Mouse (Mus musculus): ENCODE data around the gene Fads6.

Gene Fads6

DNA sequence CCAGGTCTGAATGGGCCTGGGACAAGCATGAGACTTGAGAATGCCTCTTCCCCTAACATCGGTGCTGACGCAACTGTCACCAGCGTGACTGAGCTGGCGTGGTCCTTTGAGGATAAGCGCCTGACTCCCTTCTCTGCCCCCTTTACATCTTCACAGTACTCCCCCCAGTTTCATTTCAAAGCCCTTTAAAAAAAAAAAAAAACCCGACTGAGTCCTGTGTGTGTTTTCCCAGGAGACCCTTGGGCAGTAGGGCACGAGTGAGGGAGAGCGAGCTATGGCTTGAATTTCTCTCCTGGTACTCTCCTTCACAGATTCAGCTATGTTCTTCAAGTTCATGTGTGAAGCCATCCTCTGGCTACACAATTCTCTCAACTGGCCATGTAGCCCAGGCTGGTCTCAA is 697 bp upstream of the Fads6 start:
- DNase-seq: no peak

DNA sequence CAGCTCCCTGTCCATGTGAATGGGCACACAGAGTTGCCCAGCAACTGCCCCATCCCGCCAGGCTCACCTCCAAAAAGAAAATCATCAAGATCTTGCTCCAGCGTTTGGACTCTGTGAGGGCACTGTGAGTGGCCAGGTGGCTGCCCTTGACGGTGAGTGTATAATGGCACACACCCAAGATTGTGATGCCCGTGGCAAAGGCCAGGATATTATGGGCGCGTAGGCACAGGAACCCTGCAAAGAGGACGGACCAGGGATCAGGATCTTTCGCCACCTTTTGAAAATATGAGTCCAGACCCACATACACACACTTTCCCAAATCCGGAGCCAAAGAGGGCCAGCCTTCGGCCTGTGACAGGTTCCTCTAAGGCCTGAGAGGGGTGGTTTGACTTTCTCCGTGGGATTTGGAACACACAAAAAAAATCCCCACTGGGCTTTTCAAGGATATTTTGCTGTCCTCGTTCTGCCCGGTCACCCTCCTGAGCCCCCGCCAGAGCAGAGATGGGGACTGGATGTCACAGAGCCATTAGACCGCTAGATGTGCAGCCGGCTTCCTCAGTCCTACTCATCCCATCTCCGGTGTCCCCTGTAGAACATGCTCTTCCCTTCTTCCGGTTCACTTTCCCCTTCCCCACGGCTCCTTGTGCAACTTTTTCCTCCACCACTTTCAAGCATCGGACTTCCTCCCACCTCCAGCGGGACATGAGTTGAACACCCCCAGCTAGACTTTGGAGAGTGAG is 822 bp downstream of the Fads6 start:
- DNase-seq: no peak

DNA sequence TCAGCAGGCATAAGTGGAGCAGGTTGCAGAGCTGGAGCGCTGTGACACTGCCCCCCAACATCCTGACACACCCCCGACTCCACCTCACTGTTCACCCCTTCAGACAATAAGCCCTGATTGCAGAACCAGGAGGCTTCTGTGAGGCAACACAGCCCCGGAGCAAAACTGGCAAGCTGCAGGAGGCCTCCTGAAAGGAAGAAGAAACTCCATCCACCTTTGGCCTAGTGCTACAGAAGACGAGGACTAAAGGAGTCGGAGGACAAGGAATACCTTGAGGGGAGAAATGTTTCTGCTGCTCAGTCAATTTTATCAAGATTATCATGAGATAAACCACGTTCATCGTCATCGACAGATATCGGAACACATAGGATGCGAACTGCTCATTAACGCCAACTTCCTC is 1.5 kb downstream of the Fads6 start:
- no peak for DNase-seq

DNA sequence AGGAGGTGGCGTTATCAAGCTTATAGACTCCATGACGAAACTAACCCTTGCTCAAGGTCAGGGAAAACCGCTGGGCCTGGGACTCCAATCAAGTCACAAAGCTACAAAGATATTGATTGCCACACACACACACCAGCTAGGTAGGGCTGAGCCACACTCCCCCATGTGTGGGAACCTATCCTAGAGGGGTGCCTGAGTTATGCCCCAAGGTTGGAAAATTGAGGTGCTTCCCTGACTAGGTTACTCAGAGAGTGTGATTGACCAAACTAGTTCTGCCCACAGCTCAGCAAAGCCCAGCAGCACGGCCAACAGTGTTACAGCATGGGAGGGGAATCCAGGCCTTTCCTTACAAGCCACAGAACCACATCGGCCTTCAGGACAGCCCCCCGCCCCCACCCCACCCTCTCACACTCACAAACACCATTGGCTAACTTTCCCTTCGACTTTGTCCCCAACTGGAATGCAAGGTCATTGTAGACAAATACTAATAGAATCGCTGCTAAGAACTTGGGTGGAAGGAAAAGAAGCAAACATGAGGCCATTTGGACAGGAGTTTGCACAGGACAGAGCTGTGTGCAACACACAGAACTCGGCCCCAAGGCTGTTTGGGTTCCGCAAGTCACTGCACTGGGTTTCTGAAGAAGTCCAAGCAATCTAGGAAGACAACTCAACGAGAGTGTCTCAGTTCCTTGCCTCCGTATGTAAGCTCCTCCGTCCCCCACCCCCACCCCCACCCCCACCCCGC is 4.7 kb downstream of the Fads6 start:
- no peak for DNase-seq

DNA sequence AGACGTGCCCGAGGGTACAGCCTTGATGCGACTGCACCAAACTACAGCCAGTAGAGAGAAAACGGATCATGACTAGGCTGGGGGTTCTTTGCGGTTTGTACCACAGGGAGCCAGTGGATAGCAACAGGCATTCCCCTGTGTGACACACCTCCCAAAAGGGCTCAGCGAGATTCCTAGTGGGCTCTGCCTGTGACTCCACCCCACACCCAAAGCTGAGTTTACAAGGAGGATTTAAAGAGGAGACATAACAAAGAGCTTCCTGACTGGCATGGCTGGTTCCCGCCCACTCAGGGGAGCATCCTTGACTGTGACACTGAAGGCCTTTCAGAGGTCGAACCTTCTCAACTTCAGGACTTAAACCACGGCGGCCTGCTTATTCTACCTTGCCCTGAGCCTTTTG is 6.0 kb downstream of the Fads6 start:
- DNase-seq: no peak

DNA sequence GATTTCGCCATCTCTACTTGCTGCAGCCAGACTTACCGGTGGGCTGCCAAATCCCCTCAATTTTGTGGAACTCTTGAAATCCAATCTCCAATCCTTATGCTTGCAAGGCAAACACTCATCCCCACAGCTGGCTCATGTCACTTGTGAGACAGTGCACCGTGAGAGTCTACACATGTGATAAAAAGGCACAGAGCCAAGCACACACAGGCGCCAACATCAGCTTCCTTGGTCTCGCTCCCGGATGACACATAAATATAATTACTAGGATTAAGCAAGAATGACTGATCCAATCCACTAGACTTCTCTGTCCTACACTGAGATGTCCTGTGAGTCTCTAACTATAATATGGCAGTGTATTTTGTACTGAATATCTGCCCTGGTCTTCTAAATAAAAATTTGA is 6.5 kb downstream of the Fads6 start:
- DNase-seq: no peak

DNA sequence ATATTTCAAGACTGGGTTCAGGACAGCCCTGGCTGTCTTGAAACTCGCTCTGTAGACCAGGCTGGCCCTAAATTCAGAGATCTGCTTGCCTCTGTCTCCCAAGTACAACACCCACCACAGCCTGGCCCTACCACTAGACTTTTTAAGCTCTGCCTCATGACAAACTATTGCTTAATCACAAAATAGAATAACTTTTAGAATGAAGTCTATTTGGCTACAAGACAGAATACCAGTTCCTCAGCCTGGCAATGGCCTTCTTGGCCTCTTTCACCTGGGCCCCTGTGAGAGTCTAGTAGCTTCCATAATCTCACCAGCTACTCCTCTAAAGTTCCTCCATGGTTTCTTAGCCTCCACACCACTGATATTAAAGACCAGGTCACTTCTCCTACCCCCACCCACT is 7.1 kb downstream of the Fads6 start:
- DNase-seq: no peak

DNA sequence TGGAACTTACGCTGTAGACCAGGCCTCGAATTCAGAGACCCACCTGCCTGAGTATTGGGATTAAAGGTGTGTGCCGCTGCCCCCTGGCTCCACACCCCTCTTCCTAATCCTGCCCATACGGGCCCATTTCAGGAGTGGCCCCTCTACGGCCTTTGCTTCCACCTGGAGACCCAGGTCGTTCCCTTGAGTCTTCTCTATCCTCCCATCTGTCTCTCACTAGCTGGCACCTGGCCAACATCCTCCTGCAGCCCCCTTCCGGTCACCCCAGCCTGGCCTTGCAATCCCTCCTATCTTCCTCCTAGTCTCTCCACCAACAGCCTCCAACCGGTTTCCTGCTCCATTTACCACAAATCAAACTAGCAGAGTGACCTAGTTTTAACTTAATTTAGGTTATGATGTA is 7.6 kb downstream of the Fads6 start:
- DNase-seq: no peak

DNA sequence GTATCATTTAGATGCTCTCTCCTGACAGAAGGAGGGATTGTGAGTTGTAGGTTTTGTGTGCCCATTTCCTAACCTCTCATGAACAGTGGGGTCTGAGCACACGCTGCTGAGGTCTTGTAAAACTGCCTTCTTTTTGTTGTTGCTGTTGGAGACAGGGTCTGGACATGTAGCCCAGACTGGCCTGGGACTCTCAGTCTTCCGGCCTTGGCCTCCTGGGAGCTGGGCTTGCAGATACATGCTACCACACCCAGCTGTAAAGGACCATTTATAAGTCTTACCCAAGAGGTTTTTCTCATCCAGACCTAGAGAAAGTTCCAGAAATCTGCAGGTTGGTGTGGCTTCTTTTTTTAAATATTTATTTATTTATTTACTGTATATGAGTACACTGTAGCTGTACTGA is 9.2 kb downstream of the Fads6 start:
- DNase-seq: no peak

DNA sequence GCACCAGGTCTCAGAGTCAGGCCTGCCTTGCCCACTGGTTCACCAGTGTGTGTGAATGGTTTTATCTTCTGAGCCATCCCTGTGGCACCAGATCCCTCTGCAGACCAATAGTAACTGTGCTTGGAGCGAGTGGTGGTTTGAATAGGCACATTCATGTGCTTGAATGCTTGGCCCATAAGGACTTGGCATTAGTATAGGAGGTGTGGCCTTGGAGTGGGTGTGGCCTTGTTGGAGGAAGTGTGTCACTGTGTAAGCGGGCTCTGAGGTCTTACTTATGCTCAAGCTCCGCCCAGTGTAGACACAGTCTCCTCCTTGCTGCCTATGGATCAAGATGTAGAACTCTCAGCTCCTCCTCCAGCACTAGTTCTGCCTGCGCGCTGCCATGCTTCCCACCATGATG is 10.1 kb downstream of the Fads6 start:
- DNase-seq: no peak

DNA sequence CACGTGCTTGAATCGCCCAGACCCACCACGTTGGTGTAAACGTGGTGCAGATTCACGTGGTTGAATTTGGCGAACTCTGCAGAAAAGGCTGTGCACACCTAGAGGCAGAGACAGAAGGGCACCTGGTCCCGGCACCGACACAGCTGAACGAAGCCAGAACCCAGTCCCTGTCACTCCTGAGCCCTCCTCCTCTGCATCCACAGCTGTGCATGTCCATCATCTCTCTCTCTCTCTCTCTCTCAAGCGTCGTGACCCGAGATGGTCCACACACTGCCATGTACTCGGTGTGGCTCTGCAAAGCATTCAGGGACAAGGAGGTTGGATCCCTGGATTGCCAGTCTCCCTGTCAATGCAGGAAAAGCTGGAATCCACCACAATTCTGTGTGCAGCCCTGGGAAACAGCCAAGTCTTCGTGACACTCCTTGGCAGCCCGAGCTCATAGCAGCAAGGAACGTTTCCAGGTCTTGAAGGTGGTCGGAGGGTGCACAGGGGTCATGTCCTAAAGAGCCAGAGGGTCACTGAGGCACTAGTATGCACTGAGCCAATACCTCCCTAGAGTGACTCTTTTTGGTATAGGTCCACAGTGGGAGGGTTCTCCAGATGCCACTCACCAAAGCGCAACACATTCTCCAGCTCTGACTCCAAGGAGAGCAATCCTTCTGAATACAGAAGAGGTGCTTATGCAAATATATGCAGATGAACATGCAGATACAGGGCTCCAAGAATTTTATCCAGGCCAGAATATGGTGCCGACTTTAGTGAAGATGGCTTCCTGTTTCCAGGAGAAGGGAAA is 11.1 kb downstream of the Fads6 start:
- DNase-seq: no peak

DNA sequence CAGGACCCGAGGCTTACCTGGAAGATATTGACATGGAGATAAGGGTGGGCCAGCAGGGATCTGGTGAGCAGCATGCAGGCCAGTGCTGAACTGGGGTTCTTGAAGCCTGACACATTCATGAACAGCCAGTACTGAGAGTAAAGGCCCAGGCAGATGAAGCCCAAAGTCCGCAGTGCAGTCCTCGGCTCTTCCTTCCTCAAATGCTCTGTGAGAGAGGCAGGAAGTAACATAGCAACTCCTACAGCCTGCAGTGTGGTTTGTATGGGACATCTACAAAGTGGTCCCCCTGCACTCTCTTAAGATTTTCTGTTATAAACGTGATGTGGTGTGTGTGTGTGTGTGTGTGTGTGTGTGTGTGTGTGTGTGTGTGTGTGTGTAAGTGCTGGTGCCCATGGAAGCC is 12.2 kb downstream of the Fads6 start:
- DNase-seq: no peak

DNA sequence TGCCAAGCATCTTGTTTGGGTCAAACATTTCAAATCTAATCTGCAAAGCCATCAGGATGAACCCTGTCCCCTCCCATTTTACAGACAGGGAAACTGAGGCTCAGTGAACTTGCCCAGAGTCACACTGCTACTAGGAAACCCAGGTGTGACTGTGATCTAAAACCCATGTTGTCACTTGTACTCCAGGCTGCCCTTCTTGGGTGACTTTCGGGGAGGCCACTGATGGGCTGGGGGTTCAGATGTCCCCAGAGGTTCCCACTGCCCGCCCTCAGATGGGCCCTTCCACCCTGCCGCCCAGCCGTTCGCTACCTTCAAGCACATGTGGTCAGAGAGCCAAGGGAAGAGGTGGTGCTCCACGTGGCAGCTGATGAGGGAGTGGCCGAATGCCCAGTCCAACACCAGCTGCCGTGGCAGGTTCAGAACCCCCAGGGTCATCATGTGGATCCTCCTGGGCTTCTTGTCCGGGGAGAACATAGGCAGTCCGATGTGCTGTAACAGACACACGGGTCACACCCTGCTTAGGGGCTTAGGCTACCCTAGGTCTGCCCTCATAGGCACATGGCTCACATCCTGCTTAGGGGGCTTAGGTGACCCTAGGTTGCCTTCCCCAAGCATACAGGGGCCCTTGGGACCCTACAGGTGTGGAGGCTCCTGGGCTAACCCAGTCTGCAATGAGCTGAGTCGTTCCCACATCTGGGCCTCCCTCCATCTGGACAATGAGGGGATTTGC is 13.4 kb downstream of the Fads6 start:
- DNase-seq: no peak

DNA sequence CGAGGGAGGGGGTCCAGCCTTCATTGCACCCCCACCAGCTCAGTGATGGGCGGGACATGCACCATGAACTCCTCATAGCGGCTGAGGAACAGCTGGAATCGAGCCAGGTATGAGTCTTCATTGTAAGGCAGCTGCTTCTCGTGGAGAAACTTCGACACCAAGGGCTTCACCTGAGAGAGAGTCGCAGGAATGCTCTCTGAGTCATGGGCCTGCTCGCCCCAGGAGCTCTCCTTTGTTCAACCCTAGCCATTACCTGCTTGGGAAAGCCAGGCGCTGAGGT is 14.0 kb downstream of the Fads6 start:
- DNase-seq: no peak

DNA sequence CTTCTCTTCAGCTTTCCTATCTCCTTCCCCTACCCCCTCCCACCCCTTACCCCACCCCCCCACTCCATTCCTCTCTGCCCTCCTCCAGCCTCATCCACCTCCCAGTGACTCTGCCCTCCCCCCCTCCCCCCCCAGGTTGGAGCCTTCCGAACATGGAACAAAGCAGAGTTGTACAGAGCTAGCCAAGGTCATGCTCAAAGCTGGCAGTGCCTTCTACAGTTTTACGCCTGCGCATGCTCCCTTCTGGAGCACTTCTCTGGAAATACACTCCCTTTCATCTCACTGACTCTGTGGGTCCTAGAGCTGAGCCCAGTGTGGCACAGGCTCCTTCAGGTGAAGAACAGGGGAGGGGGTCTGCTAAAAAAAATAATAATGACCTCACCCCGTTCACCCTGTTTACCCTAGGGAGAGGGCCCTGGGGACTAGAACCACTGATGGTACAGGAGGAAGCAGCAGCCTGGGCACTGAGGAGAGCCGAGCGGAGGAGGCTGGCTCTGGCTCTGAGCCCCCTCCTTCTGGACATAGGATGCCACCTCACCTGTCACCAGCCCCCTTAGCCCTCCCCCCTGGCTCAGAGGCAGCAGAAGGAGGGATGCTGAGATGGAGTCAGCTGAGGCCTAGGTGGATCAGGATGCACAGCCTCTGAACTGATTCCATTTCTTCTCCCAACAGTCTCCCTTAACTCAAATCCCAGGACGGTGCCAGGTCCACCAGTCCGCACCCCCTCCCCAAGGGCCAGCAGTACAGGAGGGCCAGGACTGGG is 14.6 kb downstream of the Fads6 start:
- no peak for DNase-seq

DNA sequence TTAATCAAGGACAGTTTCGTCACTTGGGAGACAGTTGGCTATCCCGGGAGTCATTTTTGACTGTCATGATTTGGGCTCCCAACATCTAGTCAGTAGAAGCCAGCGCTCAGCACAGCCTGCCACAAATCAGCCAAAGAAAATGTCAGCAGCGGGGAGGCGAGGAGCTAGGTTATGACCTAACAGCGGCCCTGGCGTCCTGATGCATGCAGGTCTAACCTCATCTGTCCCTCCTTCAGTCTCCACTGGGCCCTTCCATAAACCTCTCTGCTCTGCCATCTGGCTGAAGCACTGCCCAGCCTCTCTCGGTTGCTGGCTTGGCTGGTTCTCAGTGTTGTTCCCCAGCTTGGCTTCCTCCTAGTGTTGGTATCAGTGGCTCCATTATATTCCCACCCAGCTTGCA is 15.2 kb downstream of the Fads6 start:
- no peak for DNase-seq

DNA sequence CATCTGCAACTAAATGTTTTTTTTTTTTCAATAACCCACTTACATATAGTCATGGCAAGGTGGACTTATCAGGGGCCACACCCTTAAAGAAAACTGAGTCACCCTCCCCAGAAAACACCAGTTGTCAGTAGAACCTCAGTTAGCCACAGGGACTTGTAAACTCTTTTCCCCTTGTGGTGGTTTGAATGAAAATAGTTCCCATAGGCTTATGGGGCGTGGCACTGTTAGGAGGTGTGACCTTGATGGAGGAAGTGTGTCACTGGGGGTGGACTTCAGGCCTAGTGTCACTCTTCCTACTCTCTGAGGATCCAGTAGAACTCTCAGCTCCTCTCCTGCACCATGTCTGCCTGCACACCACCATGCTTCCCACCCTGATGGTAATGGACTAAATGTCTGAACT is 17.7 kb downstream of the Fads6 start:
- DNase-seq: no peak

DNA sequence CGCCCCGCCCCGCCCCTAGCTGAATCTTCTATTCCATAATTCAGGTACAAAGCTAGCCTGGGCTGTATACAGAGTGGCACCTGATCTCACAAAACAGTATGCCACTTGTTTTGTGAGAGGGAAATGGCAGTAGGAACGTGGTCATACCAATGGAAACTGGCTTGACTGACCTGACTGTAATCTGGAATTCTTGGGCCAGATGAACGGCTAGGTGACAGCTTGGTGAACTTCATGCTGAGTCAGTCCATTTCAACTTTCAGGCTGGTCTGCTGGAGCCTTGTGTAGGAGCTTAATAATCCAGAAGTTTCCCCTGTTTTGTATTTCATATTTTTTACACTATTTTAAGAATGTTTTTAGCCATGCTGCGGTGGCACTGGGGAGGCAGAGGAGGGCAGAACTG is 19.3 kb downstream of the Fads6 start:
- DNase-seq: no peak

DNA sequence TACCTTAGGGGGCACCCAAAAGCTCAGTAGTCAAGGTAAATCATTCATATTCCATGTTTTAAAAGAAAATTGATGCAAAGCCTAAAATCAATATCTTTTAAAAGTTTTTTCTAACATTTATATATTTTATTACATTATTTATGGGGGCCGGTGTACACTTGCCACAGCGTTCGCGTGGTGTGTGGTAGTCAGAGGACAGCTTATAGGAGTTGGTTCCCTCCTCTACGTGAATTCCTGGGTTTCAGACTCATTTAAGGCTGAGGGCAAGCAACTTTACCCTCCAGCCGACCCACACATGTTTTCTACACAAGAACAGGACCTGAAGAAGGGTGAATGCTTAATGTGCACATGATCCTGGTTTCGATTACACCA is 19.9 kb downstream of the Fads6 start:
- DNase-seq: no peak

DNA sequence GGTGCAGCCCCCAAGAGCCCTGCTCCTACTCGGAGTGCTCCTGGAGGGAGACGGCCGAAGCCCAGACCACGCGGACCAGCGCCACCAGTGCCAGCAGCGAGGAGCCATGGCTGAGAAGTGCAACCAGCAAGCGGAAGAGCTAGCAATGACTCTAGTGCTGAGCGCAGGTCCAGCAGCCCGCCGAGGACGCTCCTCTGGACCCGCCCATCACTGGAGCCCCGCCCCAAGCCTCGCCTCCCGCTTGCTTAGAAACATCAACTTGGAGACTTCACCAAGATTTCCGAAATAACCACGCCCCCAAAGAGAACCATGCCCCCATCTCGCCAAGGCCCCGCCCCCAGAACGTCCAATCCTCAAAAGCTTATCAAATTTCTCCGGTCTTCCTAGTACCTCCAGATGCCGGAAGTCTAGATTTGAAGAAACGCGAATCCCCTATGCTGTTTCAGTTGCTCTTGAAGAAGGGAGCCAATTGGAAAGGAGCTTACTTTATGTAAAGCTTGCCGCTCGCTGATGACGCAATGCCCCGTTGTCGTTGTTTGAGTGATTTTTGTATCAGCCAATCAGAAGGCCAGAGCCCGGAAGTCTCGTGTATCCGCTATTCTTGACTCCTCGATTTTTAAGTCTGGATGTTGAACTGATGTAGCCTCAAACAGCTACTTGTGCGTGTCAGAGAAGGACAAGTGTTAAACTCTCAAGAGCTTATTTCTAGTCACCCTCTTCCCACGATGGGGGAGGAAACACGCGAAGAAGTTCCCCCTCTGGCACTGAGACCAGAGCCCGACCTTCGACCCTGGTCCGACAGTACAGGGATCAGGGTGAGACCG is 20.5 kb downstream of the Fads6 start, which contains the start of gene Fdxr:
Gene Fdxr (minus strand): TSS at position 271 of the 824 bp plus-strand sequence.
- DNase-seq: peak; percentile 99

DNA sequence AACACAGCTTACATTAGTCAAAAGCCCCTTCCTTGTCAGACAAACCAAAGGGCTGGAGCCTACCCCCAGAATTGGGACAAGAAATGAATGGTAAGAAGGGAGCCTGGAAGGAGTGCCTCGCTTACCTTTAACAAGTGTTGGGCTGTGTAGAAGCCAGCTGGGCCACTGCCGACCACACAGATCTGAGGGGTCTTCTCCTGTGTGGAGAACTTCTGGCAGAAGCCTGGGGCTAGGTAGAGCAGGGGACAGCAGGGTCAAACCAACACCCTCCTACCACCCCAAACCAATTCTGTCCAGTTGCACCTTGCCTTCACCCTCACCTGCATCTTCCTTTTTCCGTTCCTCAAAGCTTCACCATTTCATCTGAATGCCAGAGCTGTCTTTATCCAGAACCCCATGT is 21.5 kb downstream of the Fads6 start:
- DNase-seq: no peak

DNA sequence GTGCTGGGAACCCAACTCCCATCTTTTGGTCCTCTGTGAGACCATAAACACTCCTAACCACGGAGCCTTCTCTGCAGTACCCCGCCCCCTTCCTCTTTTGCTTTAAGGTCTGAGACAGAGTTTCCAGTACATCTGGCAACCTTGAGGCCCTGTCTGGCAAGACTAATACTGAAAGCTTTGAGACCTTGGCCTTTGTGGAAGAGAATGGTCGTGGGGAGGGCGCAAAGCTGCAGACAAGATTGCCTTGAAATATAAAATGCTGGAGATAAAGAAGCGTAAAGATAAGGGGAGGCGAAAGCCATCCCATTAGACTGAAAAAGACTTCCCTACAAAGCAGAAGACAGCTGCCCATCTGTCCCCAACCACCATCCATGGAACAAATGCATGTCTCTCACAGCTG is 22.0 kb downstream of the Fads6 start:
- DNase-seq: no peak
